Mouse (Mus musculus): ENCODE data around the gene S100z. TPM values are rescaled to one million over a fixed set of nuclear protein-coding genes. Genes with fewer than 3 reads are reported as not detected.
A peak's percentile ranks its signal among the peaks of the same experiment; 100 is the strongest.

The S100z gene
- total RNA-seq (2021) = not detected
- long read RNA-seq = 0 reads

DNA sequence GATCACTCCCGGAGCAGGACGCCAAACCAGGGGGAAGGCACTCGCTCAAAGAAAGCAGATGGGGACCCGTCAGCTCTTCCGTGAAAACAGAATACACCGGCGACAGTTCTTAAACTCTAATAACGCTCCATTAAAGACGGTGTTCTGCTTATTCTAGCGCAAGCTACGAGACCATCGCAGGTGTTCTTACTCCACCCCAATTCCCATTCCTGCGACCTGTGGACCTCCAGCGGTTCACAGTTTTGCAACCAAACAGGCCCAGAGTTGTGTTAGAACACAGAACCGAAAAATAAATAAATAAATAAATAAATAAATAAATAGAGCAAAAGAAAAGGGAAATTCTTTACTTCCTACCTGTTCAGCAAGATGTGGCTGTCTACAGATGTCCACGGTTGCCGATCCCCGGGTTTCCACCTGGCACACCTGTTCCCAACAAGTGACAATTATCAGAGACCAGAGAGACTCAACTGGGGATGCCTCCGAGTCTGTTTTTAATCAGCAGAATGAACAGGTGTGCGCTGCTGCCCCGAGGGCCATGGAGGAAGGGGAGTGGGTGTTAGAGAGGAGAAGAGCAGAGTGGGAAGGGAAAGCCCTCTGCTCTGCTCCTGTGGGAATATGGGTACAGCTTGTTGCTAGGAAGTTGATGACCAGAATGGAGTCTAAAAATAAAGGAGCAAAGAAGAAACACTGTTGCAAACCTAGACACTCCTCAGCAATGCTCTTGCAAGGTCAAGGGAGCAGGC is at the start of gene S100z:
Gene S100z, minus strand, starts transcription at position 51 of the 743 bp plus-strand sequence.
- DNase-seq (ENCODE audit: low spot score in 2 of 2) = no peak

DNA sequence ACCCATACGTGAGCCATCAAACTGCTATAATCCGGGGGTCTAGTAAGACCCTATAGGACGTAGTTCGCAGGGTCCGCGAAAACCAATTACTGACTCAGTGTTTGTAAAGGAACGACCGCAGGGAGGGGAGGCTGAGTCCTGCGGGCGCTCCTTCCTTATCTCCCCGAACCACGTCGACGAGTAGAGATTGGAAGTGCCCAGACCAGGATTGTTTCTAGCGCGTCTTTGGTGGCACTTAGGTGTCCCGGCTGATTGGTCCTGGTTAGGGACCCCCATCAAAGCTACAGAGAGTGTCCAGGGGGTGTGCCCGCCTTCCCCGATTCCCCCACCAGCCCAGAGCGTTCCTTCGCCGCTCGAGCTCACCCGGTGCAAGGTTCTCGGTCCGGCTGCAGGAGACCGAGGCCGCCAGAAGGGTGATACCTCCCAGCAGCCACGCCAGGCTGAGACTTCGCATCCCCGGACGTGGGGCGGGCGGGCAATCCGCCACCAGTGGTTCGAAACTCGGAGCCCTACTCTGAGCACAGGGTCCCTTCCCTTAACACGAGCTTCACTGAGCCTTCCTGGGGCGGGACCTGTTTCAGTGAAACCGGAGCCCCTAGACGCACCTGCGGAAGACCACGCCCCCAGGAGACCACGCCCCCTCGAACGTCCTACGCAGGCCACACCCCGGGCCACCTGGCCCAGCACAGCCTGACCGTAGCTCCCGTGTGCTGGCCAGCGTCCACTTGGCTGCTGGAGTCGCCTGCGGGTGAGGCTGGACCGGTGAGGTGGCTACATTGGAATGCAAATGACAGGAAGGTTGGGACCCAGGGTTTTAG is 46.4 kb upstream of the S100z start, which contains the start of gene F2rl1:
Gene F2rl1, minus strand, starts transcription at position 554 of the 818 bp plus-strand sequence.
- no peak for DNase-seq (ENCODE audit: low spot score in 2 of 2)

DNA sequence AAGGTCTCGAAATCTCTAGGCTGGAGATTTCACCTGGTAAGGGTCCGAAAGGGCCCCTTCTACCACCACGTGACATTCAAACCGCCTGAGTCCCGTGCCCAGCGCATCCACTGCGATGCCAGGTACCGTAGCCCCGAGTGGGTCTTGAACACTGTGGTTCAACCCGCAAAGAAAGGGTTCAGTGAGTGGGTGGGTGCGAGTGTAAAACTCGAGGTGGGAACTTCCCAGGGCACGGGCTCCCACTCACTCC is 45.8 kb upstream of the S100z start:
- DNase-seq (ENCODE audit: low spot score in 2 of 2) = no peak

DNA sequence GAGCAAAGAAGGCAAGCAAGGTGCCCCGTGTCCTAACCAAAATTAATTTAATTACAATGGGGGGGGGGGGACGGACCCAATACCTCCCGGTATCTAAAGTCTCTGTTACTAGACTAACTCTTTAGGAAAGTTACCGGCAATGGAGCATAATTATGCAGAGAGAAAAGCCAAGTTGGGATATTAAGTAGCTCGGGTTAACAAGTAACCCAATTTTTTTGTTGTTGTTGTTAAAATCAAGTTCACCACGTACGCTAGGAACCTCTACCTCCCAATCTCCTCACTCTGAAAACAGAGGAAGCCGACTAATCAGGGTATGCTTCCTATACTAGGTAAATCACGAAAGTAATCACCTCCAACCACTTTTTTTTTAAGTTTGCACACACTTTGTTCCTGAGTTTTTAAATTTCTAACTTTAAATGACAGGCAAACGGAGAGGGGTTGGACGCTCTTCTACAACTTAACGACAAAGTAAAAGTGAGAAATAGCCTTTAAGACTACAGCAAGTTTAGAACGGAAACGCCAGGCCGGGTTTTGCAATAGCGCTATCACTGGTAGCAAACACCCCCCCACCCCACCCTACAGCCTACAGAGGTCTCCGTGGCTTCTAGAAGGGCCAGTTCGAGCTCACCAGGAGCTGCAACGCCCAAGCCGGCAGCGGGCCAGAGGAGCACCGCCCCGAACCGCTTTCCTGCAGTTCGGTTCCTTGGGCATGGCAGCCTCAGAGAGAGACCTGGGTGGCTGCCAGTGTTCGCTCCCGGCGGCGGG is 45.3 kb upstream of the S100z start:
- no peak for DNase-seq (ENCODE audit: low spot score in 2 of 2)

DNA sequence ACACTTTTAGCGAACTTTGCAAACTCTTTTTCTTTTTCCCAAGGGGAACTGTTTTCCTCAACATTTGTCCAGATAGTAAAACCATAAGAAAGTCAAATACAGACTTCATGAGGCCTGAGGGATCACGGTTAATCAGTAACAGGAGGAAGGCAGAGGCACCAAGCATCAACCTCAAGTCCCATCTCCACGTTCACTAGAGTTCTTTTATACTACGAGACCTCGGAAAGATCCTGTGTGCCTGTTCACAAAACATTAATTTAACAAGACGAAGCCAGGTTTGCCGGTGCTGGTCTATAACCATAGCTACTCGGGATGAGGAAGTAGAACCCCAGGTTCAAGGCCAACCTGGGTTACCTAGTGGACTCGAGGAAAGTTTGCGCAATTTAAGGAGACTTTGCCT is 43.7 kb upstream of the S100z start:
- DNase-seq (ENCODE audit: low spot score in 2 of 2) = no peak

DNA sequence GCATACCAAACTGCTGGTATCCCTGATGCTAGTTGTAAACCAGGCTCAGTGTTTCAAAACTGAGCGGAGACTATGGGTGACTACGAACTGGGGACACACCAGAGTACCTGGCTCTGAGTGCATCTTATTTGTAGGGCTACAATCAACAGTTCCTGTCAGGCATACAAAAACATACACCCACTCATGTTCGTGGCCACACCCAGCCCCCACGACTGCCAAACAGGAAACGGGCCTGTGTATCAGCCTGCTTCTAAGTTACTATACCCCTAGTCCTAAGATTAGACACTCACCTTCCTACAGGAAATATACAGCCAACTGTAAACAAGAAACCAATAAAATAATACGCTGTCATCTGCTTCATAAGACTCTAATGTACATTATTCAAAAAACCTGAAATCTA is 42.5 kb upstream of the S100z start:
- no peak for DNase-seq (ENCODE audit: low spot score in 2 of 2)

DNA sequence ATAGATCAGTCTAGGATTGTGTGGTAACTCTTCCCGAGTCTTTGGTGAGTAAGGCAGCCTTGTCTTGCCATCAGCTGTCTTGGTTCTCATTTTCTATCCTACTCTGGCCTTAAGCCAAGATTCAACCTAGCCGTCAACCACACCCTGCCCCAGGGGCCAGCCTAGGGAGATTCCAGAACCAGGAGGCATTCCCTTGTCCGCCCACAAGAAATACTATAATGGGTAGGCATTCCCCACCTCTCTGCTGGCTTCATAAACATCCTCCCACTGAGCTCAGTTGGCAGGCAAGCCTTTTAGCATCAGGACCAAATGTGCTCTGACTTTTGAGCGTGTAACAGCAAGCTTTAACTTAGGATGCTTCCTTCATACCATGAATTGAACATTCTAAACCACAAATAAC is 36.2 kb upstream of the S100z start:
- no peak for DNase-seq (ENCODE audit: low spot score in 2 of 2)

DNA sequence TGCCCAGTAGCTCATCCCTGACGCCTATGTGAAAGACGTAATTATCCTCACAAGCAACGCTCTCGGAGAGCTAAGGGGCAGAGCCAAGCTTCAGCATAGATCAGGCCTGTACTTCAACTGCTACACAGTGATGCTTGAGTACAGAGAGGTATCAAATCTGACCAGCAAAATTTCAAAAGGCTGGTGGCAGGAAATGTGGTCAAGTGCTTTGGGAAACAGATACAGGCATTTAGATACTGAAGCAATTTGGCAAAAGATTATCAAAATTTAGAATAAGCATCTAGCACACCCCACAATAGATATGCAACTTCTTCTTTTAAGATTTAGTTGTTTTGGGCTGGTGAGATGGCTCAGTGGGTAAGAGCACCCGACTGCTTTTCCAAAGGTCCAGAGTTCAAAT is 31.5 kb upstream of the S100z start:
- DNase-seq (ENCODE audit: low spot score in 2 of 2) = no peak

DNA sequence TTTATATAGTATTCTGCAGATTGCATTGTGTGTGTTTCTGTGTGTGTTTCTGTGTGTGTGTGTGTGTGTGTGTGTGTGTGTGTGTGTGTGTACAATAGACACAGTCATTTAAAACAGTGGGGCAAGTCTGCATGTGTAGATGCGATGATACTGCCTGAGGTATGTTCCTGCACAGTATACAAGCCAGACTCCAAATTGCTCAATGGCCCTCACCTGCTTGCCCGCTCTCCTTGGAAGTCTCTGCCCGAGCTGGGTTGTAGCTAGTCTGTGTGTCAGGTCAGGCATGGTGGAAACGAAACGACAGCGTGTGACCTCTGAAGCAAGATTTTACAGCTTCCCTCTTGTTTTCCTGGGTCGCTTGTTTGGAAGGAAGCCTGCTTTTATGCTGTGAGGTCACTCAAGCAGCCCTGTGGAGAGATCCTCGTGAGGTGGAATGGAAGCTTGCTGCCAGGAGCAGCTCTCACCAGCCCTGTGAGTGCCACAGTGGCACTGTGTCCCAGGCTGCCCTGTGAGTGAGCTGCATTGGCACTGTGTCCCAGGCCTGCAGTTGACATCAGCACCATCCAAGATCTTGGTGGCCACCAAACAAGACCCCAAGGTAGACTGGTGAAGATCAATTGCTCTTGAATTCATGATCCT is 24.9 kb upstream of the S100z start:
- no peak for DNase-seq (ENCODE audit: low spot score in 2 of 2)

DNA sequence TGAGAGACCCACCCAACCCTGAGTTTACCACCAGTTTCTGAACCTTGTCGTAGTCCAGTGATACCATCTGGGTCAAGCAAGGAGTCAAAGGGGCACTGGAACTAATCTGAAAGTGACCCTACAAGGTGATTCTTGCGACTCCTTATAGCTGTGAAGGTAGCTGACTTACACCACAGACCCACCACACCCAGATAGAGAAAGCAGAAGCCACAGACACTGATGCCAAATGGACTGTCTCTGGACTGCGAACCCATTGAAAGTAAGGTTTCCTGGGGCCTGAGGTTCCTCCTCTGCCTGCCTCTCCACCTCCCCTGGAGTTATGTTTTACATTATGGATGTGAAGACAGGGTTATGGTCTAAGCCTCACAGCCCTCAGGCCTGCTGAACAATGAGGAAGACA is 18.1 kb upstream of the S100z start:
- no peak for DNase-seq (ENCODE audit: low spot score in 2 of 2)

DNA sequence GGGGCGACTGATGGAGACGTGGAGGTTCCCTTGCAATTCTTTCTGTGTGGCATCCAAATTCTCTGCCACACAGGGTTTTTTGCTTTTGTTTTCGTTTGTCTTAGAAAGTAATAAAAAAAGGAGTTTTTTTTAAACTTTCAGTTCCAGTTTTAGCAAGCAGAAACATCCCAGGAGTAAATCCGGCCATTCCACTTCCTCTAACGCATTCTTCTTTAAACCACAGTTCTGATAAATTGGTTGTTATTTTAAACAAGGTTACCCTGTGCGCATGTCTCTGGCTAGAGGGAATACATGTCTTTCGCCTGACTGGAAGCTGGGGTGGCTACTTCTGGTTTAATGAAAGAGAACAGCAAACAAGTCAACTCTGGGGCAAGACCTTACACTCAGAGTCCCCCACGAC is 16.3 kb upstream of the S100z start:
- no peak for DNase-seq (ENCODE audit: low spot score in 2 of 2)

DNA sequence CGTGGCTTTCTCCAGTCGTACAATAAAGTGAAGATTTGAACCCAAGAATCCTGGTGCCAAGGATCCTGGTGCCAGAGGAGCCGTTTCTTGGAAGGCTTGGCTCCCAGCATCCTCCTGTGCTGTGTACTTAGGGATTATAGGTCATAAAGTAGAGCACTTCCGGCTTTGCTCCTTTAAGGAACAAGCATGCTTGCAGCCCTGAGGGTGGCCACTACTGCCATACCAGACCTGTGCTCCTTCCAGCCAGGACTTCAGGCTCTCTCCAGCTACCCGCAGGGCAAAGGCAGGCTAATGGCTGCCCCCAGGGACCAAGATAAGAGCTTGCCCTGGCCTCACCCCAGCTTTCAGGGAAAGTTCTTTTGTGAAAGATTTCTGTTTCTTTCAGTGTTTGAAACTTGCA is 14.8 kb upstream of the S100z start:
- no peak for DNase-seq (ENCODE audit: low spot score in 2 of 2)

DNA sequence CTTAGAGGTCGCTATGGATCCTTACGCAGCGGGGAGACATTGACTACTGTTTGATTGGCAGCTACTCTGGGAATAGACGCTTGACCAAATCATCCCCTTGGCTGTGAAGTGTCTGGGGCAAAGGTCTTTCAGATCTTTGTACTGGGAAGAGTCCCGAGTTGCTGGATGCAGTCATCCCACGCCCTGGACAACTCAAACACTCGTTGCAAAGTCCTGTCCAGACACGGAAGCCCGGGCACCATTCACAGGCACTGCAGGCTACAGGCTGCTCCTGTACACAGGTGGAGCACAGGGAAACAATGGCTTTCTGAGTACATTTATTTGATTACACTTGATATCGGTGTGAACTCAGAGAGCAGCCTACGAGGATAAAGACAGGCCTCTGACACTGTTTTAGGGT is 12.8 kb upstream of the S100z start:
- no peak for DNase-seq (ENCODE audit: low spot score in 2 of 2)

DNA sequence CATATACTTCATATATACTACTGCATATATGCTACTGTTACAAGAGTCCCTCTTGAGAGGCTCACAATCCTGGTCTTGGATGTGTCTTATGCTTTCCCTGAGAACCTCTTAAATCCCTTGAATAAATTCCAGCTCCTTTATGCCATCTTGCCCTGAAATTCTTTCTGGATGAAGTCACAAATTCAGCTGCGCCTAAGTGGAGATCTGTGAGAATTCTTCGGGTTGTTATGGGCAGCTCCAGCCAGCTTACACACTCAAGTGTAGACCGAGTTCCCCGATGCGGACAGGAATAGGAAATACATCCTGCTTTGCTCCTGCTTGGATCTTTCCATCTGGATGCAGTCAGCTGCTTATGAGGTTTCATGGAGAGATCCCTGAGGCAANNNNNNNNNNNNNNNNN is 6.1 kb upstream of the S100z start:
- DNase-seq (ENCODE audit: low spot score in 2 of 2) = no peak

DNA sequence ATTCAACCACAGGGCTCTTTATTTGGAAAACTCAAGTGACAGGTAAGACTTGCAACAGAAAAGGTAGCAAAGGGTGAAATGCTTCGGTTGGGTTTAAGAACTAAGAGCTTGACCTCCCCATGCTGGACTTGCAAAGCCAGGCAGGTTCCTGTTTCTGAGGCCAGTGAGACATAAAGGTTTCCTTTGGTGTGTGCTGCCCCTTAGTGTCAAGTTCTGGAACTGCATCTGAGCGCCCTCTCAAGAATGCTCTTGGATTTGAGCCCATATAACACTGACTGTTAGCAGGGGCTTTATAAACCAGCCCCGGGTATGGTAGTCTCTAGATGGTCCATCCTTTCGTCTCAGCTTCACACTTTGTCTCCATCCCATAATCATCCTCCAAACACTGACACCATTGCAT is 2.9 kb upstream of the S100z start:
- peak; percentile 90 for DNase-seq (ENCODE audit: low spot score in 2 of 2)

DNA sequence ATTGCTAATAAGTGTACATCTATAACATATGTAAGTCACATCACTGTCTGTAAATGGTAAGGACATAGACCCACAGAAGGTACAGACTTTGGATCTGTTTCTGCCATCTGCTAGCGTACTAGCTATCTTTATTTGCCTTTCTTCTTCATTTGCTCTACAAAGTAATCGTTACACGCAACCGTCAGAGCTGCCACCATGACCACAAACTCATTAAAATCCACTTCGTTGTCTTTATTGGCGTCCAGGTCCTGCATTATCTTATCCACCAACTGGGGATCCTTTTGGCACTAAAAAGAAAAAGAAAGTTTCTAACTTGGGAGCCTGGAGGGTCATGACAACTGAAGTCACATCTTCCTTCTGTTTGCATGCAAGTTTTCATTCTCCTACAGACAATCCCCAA is 1.3 kb downstream of the S100z start:
- no peak for DNase-seq (ENCODE audit: low spot score in 2 of 2)

DNA sequence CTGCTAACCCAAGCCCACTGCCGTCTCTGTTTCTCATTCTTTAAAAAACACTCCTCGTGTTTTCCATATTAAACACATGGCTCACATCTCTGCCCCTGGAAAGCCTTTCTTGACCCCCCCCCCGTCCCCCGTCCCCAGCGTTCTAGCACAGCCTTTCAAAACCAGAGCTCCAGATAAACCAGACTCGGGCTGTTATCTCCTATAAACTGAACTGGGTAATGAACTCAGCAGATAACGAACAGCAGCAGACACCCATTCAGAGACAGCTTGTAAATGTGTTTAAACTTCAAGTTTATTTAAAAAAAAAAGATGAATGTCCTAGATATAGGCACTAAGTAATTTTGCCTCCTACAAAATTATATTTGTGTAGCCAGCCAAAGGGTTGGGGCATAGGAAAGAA is 3.4 kb downstream of the S100z start:
- no peak for DNase-seq (ENCODE audit: low spot score in 2 of 2)

DNA sequence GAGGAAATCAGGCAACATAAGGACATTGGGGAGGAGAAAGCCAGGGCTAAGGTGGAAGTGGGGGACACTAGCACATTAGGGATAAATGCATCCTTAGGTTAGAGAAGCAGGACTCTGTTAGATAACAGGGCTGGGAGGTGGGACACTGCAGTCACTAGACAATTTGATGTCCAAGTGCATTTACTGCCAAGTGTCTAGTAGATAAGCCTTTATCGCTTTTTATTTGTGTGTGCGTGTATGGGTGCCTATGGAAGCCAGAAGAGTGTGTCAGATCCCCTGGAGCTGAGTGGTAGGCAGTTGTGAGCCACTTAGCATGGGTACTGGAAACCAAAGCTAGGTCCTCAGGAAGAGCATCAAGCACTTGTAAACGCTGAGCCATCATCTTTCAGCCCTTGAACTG is 4.2 kb downstream of the S100z start:
- DNase-seq (ENCODE audit: low spot score in 2 of 2) = no peak

DNA sequence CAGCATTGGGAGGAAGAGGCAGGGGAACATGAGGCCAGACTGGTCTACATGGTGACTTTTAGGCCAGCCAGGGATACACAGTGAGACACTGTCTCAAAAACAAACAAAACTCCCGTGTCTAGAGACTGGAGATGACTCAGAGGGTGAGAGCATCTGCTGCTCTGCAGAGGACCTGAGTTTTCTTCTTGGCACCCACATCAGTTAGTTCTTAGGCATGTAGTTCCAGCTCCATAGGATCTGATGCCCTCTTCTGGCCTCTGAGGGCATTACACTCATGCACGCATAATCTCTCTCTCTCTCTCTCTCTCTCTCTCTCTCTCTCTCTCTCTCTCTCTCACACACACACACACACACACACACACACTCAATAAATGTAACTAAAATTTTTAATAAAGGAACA is 7.6 kb downstream of the S100z start:
- peak; percentile 11 to 24 for DNase-seq (ENCODE audit: low spot score in 2 of 2)

DNA sequence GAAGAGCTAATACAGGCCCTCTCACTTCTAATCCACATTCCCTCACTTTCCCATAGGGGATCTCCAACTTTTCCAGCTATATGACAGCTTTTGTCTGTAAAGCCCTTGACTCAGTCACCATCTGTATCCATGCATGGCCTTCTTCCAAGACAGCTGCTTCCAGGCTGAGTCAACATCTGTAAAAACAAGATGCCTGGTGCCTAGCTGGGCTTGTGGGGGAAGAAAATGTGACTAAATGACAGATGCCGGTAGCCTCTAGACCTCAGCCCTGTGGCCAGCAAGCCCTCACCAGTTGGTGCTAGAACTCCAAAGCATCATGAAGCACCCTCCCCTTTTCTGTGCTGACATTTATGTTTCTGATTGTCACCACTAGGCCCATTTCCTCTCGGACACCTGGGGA is 27.0 kb downstream of the S100z start:
- no peak for DNase-seq (ENCODE audit: low spot score in 2 of 2)

DNA sequence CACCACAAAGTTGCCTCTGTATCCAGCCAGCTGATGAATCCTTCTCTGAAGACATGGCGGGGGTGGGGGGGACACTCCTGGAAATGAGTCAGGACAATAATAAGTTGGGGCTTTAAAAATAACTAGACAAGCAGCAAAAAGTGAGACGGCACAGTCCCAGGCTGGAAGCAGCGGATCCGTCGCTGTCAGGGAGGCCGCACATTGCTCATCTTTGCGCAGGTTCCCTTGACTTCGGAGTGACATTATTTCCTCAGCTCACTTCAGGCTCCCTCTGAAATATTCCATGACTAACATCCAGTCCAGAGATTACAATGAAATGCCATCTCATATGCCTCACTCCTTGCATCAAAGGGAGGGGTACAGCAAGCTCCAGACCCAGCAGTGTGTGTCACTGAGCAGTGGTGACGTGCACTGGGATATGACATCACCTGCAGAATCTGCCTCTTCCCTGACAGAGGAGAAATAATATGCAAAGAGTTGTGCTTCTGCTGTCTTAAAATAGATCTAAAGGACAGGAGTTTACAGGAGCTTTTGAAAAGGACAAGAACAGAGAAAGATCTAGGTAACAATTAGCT is 27.8 kb downstream of the S100z start:
- DNase-seq (ENCODE audit: low spot score in 2 of 2) = no peak
